Mouse (Mus musculus) retina, postnatal 7 days (tissue): ENCODE results near the gene Enpp1.
A peak's percentile ranks its signal among the peaks of the same experiment; 100 is the strongest.
"Not testable (repeated sequence)": the region's sequence is repeated elsewhere in the genome, so short reads cannot be mapped to it uniquely, and the experiment has no call there.

Source experiments
- DNase-seq: peaks from one replicate; pipeline ENCODE4 v3.0.0-alpha.2; 2012; ENCODE audit warnings: low read depth, low spot score

Gene Enpp1

DNA sequence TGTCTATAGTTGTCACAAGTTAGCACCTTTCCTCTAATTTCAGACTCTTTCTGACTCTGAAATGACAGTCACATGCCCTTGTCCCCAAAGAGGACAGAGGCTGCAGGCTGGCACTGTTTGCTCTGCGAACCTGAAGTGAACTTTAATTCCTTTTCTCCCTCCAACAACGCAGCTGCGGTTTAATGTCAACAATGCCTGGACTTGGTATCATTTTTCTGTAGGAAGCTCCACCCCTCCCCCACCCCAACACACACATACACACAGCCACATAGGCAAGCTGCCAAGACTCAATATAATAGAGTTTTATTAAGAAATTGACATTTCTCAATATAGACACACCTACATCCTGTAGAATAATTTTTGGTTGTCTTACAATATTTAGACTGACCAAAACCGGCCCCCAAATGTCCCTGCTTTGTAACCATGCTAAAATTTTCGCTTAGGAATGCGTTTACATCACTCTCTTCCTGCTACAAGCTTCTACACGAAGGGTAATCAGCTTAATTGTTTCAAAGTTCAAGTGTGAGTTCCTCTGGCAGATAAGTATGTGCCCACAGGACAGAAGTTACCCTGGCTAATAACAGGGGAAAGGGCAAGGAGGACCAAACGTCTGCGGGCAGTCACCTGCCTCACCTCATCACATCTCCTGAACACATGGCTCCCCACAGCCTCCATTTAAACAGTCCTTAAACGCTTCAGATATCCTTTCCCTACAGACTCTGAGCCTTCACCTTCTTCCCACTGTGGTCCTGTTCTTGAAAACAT, 73.5 kb downstream of the Enpp1 start:
- no peak for DNase-seq

DNA sequence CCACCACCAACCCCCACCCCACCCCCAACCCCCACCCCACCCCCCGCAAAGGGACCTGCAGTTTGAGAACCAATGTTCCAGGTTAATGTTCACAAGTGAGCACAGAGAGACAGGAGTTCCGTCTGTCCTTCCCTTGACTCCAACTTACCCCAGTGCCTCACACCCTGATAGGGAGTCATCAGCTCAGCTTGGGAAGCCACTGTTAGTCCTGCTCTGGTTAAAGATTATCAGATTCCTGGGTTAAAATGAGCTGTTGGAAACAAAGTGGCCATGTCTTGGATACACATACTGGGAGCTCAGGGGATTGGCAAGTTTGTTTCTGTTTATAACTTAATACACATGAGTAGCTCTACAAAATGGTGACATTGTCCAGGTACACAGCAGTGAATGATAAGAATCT, 75.0 kb downstream of the Enpp1 start:
- DNase-seq, result no peak

DNA sequence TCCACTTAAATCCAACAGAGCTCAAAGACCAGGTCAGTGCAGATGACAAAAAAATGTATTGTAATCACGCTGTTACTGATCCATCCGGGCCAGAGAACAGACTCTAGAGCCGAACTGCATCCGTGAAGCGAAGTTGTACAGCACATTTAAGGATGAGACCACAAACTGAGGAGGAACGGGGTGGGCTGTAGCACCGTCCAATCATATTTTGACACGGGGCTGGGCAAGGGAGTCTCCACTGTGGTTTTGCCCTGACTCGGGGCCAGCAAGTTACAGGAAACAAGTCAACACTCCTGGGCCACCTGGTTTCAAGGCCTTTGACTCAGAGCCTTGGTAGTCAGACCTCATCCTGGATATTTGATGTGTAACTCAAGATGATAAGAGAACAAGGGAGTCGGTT, 76.1 kb downstream of the Enpp1 start:
- no peak for DNase-seq

DNA sequence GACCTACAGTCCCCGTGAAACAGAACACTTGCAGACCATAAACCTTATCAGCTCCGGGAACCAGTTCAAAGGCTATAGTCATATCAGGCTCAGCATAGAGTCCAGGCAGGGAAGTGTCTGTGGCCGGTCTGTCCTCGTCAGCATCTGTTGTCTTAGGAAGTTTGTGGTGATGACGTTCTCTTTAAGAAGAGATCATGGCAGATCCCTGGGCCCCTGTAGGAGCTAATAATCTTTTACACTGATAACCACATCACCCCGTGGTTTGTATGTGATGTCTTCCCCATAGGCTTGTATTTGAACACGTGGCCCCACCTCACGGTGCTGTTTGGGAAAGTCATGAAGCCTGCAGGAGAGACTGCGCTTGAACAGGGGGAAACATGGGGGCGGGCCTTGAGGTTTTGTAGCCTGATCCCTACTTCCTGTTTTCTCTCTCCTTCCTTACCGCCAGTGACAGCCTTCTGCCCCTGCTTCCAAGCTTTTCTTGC, 76.6 kb downstream of the Enpp1 start:
- no peak for DNase-seq

DNA sequence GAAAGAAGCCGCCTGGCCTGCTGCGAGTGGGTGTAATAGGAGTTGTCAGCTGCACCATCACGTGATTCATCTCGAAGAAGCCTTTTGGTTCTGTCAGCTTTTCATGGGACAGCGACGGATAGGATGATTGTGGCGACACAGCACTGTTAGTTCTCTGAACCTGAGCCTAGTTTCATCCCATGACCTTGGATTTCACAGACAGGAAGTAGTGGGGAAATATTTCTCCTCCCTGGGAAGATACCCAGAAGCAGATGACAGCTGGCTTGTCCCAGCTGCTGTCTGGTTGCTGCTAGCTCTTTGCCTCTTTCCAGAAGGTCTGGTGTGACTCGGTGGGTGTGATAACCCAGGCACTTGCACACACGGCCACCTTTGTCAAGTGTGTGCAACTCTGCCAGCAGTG, 77.7 kb downstream of the Enpp1 start:
- DNase-seq, result no peak

DNA sequence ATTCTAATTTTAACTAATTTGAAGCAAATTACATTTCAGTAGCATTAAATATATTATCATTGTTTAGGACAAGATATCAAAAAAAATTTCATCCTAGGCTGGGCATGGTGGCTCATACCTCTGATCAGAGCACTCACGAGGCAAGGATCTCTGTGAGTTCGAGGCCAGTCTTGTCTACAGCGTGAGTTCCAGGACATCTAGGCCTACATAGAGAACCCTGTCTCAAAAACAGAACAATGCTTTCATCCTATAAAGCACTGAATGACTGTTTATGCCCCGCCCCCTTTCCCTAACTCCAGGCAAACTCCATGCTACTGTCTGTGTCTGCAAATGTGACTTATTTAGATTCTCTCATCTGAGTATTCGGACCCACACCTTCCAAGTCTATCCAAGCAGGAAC, 80.8 kb downstream of the Enpp1 start:
- DNase-seq, result no peak

DNA sequence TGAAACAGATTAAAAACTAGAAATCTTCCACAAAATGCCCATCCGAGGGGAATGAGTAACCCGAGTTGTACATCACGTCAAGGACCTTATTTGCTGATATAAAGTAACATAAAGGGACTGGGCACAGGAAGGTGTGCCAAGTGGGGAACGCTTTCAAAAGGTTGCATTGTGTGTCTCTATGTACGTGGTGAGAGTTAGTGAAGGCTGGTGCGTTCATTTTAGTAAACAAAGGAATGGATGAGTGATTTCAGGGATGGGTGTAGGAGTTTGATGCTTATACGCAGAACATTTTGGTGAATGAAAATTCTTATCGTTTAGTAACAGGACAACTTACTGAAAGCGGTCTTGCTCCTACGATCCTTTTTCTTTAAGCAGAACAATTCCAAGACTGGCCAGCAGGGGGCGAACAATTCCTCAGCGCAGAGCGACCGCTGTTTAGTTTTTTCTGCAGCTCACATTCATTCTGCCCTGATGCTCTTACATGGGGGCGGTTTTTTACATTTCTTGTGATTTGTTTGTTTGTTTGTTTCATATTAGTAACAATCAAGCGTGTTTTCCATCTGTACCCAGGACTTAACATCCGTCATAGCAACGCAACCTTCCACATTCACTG, 81.4 kb downstream of the Enpp1 start:
- DNase-seq, result peak; percentile 39

DNA sequence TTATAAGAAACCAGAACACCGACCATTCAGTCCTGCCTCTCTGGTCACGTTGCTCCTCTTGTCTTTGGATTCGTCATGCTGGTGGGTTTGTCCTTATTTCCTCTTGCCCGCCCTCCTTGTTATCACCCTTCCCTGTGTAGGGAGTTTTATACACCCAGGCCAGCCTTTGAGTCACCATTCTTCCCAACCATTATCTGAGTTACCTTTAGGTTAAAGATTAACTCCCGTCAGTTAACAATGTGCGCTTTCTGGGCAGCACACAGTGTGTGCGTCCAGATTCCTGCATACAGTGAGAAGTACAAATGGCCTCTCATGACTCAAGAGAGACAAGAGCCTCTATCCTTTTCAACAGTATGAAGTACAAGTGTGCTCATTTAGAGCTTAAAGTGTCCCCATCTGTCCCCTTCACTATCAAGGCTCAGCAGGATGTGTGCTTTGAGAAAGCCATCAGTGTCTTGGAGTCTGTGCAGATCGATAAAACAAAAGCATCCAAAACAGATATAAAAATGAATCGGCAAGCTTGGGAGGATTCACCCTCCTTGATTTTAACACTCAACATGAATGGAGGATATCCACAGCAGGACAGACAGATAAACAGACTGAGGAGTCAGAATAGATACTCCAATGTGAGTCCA, 82.8 kb downstream of the Enpp1 start:
- DNase-seq, result no peak

DNA sequence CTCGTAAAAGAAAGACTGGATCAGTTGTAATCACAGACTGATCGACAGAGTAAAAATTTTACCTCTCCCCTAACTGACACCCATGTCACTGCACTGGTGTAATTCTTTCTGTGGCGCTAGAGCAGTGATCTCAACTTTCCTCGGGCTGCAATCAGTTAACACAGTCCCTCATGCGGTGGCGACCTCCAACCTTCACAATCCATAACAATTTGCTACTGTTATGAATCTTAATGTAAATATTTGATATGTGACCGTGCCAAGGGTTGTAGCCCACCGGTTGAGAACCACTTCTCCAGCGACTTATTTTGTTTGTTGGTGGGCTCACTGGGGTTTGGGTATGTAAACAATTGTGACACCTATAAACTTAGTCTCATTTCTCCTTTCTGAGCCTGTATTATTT, 83.5 kb downstream of the Enpp1 start:
- DNase-seq, result no peak

DNA sequence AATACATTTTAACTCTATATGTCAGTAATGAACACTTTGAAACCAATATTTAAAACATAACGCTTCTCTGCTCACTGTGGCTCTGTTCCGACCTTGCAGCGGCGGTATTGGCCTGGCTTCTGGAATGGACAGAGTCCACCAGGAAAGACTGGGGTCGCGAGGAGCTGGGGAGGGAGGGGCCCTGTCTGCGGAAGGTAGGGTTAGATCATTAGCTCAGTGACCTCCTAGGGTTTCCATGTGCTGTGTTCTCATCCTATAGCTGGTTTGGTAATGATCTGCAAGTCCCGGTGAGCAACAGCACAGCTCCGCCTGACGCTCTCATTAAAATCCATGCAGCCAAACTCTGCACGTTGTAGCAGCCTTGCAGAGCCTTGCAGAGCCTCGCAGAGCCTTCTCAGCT, 84.7 kb downstream of the Enpp1 start:
- DNase-seq, result no peak

DNA sequence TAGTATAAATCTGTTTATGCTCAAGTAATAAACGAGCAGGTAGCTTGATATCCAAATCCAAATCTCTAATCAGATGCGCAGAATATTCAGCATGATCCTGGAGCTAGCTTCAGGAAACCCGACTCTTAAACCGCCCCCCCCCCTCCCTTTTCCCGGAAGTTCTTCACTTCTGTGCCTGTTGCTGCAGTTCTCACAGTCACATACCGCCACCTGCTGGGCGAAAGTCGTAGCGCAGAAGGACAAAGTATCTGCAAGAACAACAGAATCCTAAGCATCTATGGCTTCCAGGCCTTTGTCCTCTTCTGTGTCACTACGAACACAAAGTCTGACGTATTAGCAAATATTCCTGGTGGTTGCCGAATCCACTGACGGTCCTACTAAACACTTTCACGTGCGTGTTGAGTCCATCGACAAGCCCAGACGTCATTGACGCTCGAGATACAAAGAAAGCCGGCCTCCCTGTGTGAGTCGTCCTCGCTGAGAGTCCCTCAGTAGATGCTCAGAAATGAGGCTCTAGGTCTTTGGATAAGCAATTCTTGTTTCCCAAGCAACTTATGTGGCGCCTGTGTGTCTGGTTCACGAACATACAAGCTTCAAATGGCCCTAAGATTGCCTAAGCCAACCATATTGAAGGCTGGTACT, 86.8 kb downstream of the Enpp1 start:
- peak; percentile 80 for DNase-seq

DNA sequence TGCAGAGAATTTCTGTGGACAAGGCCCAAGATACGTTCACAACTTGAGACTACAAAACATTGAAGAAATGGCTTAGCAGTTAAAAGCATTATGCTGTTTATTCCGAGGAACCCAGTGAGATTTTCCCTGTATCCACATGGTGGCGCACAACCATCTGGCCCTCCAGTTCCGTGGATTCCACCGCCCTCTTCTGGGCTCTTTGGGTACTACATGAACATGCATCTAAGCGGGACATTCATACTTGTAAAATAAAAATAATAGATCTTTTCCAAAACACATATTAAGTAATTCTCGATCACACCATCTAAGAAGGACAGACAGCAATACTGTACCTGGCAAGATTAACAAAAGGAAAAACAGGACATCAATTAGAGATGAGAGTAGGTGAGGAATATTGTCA, 89.4 kb downstream of the Enpp1 start:
- peak; percentile 56 for DNase-seq

DNA sequence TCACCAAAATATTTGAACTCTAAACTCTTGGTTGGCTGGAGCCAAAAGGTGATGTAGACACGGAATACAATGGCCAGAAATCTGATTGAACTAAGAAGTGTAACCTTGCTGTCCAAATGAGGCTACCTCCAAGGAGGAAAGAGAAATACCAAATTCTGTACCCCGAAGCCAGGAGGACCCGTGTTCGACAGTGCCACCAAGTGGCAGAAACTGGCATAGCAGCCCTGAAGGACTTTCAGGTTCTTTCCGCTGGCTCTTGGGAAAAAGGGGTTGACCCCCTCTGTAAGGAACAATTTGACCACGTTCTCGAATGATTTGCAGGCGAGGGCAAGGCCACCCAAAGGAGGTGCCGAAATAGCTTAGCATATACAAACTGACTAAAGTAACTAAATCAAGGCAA, 90.4 kb downstream of the Enpp1 start:
- DNase-seq, result peak; percentile 25

DNA sequence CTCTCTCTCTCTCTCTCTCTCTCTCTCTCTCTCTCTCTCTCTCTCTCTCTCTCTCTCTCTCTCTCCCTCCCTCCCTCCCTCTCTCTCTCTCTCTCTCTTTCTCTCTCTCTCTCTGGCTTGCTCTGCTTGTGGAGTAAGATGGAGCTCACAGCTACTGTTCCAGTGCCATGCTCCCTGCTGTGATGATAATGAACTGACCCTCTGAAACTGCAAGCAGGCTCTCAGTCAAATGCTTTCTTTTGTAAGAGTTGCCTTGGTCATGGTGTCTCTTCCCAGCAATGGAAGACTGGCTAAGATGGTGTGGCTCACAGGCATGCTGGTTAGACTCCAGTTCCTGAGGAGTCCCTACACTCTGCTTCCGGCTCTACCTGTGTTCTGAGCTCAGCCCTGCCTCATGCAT, 95.4 kb downstream of the Enpp1 start:
- not testable (repeated sequence) for DNase-seq

DNA sequence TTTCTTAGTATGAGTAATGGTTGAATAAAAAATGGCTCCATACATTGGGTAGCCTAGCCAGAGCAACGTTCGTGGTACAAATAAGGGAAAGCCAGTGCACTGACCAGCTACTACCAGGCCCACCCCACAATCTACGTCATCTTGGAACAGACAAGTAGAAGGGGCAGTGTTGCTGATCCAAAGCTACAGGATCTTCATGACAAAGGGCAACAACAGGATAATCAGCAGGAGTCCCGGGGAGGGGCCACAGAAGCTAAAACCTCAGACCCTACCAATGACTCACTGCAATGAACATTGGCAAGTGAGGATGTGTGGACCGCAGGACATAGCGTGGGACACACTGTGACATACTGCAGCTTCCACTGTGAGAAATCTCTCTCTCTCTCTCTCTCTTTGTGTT, 96.2 kb downstream of the Enpp1 start:
- no peak for DNase-seq

DNA sequence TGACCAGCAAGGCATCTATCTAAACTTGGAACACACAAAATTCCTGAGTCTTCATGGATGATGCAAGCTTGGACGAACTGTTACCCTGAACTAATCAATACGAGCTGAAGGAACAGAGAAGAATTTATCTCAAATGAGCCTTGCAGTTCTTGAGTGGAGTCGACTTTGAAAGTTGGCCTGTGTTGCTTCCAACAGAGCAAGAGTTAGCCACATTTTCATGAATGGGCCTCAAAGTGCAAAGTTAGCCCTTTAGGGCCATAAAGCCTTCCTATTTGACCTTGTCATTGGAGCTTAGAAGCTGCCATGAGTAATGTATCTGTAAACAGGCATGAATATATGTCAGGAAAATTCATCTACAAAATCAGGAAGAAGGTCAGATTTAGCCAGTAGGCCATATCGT, 97.2 kb downstream of the Enpp1 start:
- no peak for DNase-seq

DNA sequence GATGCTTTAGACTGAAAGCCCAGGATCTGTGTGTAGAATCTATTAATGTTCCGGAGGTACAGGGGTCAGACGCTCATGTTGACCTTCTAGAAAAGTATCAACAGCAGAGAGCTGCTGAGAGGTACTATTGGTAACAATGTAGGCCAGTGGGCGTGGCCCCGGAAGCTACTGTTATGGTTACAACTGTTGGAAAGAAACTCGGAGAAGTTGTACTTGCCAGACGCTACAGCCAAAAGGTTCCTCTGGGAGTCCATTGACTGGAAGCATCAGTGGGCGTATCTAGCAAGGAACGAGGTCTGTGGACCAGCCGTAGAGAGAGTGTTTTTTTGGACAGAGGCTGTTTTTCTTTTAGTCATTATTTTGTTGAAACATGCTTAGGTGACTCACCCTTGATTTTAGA, 102.2 kb downstream of the Enpp1 start:
- no peak for DNase-seq

DNA sequence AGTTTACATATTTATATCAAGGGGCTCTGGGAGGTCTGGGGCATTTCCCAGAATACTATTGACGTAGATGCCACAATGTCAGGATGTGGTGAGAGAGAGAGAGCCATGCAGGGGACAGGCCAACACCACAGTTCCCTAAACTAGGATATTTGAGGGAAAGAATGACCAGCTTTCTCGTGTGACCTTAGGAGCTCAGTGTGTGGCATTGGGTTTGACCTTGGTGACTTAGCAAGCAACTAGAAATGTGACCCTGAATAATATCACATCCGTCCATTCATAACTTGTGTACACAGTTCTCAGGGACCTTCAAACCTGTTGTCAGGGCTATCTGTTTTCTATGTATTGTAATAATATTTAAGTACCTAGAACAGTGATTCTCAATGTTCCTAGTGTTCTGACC, 102.8 kb downstream of the Enpp1 start:
- DNase-seq, result no peak

DNA sequence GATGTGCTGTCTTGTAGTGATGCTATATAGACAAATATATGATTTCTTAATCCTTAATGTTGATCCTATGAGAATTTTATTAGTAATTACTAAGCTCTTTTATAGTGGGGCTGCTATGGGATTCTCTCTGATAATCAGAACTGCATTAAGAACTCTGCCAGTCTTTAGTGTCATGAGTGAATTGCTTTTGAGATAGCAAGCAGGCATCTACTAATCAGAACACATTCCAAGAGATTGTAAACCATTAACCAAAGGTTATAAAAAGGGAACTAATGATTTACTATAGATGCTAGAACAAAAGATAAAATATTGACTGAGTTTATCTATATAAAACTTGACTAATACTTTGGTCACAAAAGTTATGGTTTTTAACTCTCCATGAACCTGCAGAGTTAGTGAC, 108.2 kb downstream of the Enpp1 start:
- no peak for DNase-seq

DNA sequence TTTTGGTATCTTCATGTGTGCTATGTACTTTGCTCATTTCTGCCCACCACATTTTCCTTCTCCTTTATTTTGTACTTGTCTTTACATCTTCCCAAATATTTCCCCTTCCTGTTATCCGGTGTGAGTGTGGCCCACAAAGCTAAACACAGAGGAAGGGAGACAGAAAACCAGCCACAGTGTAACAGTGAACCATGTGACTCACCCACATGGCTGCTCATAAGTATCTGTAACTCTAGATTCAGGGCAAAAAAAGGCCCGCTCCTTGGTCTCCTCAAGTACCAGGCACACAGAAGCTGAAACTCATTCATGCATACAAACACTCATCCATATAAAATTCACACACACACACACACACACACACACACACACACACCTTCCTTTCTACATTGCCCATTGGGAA, 108.9 kb downstream of the Enpp1 start:
- DNase-seq, result no peak

DNA sequence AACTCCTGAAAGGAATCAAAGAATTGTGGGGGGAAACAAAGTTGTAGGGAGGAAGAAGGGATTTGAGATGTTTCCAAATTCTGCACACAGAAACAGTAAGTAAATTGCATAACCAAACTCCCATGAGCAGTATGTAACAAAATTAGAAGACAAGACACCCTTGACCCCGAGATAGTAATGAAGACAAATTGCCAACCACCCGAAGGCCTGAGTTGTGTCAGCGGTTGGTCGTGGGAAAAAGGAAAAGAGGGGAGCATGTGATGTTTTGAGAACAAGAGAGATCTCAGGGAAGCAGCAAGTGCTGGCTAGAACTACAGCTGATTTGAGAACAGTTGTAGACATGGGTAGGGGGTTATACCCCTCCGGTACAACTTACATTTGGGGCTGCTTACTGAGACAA, 112.2 kb downstream of the Enpp1 start:
- no peak for DNase-seq

DNA sequence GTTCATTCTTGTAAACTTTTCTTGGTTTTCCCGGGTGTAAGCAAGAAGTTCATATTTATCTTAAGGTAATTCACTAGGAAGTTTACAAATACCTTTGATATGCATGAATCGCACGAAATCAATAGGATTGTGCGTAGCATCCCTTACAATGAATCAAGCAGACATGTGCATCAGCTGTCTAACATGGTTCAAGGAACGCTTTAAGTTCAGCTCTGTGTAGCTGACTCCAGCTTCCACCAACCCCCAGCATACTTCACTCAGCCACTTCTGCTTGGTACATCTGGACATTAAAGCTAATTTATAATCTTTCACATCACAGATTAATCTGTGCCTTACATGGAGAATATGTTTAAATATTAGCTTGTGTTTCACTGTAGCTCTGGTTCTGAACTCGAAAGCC, 113.3 kb downstream of the Enpp1 start:
- no peak for DNase-seq

DNA sequence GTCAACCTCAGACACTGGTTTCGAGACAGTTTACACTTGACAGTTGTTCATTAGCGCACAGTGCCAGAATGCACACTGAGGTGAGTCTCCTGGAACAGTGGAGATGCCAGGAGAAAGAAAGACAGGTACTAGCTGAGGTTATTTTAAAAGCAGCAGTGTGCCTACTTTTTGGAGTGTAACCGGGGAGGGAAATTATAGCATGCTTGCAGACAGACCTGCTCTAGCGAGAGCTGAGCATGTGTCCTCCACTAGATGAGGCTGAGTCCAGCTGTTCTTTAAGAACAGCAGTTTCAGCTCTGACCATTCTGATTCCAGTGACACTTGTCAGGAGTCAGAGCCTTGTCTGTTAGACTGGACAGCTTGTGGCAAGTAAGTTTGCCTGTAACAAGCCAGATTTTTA, 114.2 kb downstream of the Enpp1 start:
- DNase-seq, result no peak
